9 mouse cellular contexts compared by ENCODE assay signal in the genomic region with DNA sequence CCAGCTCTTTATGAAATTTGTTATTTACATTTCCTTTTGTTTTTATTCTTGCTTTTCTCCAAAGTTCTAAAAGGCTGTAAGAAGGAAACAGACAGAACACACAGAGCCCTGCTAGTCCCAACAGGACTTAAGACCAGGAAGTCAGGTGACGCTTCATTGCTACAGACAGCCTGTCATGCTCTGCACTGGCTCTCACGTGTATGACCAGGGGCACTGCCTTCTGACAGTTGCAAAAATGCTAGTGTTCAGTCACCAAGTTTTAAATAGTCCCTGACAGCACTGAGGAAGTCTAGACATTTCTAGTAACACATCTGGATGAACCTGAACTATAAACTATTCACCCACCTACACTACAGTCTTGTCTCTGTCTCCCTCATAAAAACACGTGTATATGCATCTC. TPM values are rescaled to one million over a fixed set of nuclear protein-coding genes. Genes with fewer than 3 reads are reported as not detected.
DNase-seq lines count a peak whose midpoint lies in the region; ATAC-seq and TF ChIP-seq lines count a peak whose summit lies in the region.
"Had no signal": no experiment of that assay in that cellular context is flagged by ENCODE, and none has a peak within 500 bp of the region (broad histone marks: within the 10 kb centered on the region; RNA-seq: fewer than 3 reads in every experiment).

No protein-coding gene starts in this region.

- no peaks in the 10 kb centered on the region; the same call in 1 of the 2 replicates for H3K79me2 ChIP-seq in CH12.LX (replicated peaks; ENCODE audit: control insufficient read depth, extremely low read depth, insufficient read depth, poor library complexity, severe bottlenecking)

- no peak for TF ChIP-seq RAD21 in CH12.LX (IDR thresholded peaks at IDR 0.05; ENCODE audit: low read depth, low read length)

- peak; percentile 60 for DNase-seq in kidney, adult 9 months
- DNase-seq in 416B (ENCODE audit: low read depth): peak; percentile 81
- peak; percentile 83 for DNase-seq in CH12.LX (ENCODE audit: extremely low read depth)
- DNase-seq in gastrocnemius, postnatal 10 days: no peak
- DNase-seq in midbrain, embryonic 14.5 days: no peak

- no peaks in the 10 kb centered on the region for H3K36me3 ChIP-seq in kidney, embryonic 16.5 days (ENCODE audit: insufficient read depth, low read length)
- H3K36me3 ChIP-seq in CH12.LX (replicated peaks in 1 of 2; ENCODE audit: control insufficient read depth in 1 of 2, insufficient read depth in 1 of 2, low read length in 1 of 2): peaks cover 0 to 20% of the 10 kb centered on the region in 2 experiments
- no peaks in the 10 kb centered on the region for H3K36me3 ChIP-seq in intestine, postnatal 0 days (ENCODE audit: control insufficient read depth, insufficient read depth)
- H3K36me3 ChIP-seq in midbrain, embryonic 14.5 days (ENCODE audit: control insufficient read depth, insufficient read depth, low read length): no peaks in the 10 kb centered on the region
- H3K36me3 ChIP-seq: limb, embryonic 15.5 days had no signal

- no peak for TF ChIP-seq CTCF in CH12.LX (conservative IDR thresholded peaks at IDR 0.05 in 1 of 2, IDR thresholded peaks at IDR 0.05 in 1 of 2; ENCODE audit: low read depth in 2 of 2, low read length in 2 of 2)
- no peak for TF ChIP-seq CTCF in intestine, postnatal 0 days (IDR thresholded peaks at IDR 0.05; ENCODE audit: low read depth)

- no peak overlapping the region for H3K27ac ChIP-seq in kidney, embryonic 16.5 days (ENCODE audit: low read length)
- H3K27ac ChIP-seq in CH12.LX (ENCODE audit: insufficient read depth, low read depth): no peak overlapping the region
- H3K27ac ChIP-seq in intestine, postnatal 0 days (ENCODE audit: low read depth, low read length): no peak overlapping the region
- H3K27ac ChIP-seq in midbrain, embryonic 14.5 days (replicated peaks; ENCODE audit: low read depth, low read length): no peak overlapping the region
- H3K27ac ChIP-seq: limb, embryonic 15.5 days had no signal

- no peak for ATAC-seq in kidney, embryonic 16.5 days (ENCODE audit: low FRiP score, low TSS enrichment)
- peak; percentile 81 for ATAC-seq in intestine, postnatal 0 days
- ATAC-seq in midbrain, embryonic 14.5 days (ENCODE audit: low FRiP score, low TSS enrichment): no peak

- TF ChIP-seq POLR2A in CH12.LX (IDR thresholded peaks at IDR 0.05; ENCODE audit: low read depth, low read length): no peak

- no peak overlapping the region for H3K9ac ChIP-seq in kidney, embryonic 16.5 days (replicated peaks; ENCODE audit: low read length)
- H3K9ac ChIP-seq in CH12.LX (ENCODE audit: insufficient read depth, low read depth): no peak overlapping the region
- H3K9ac ChIP-seq in intestine, postnatal 0 days (ENCODE audit: low read depth, low read length): no peak overlapping the region
- H3K9ac ChIP-seq in midbrain, embryonic 14.5 days (replicated peaks; ENCODE audit: low read length): no peak overlapping the region
- H3K9ac ChIP-seq: limb, embryonic 15.5 days had no signal

- dilution Hi-C loops in CH12.LX (cut with MboI; ENCODE audit: extremely low pct_ligation_motif_present, extremely low pct_unique_long_range_greater_than_20kb, low sequenced_read_pairs): no loop called here

- H3K4me1 ChIP-seq in kidney, embryonic 16.5 days (ENCODE audit: insufficient read depth, low read length): peaks cover 39% of the 10 kb centered on the region
- H3K4me1 ChIP-seq in CH12.LX (ENCODE audit: control insufficient read depth in 1 of 2, insufficient read depth in 2 of 2): peaks cover 8 to 77% of the 10 kb centered on the region in 2 experiments; a peak in 3 of 4 replicates
- no peaks in the 10 kb centered on the region for H3K4me1 ChIP-seq in intestine, postnatal 0 days (replicated peaks; ENCODE audit: control insufficient read depth, insufficient read depth, low read length)
- H3K4me1 ChIP-seq in midbrain, embryonic 14.5 days (ENCODE audit: control insufficient read depth, insufficient read depth, low read length): 0 out of 2 replicates have a peak, but pooled peaks cover 2% of the 10 kb centered on the region

- WGBS in kidney, embryonic 16.5 days: 41% methylated on average over 3 of the region's 3 CpGs
- 23% methylated on average over 3 of the region's 3 CpGs for WGBS in intestine, postnatal 0 days
- 63% methylated on average over 3 of the region's 3 CpGs for WGBS in midbrain, embryonic 14.5 days

- in situ Hi-C loops in CH12.LX (cut with MboI; ENCODE audit: low pct_ligation_motif_present, low pct_unique_long_range_greater_than_20kb, low sequenced_read_pairs): loop anchor here (10.0 kb wide), 1 partner anchor 106 kb away; no protein-coding TSS in a partner anchor

- H3K4me3 ChIP-seq in kidney, embryonic 16.5 days (ENCODE audit: low read length): no peak overlapping the region
- H3K4me3 ChIP-seq in CH12.LX (replicated peaks in 1 of 3; ENCODE audit: low read depth in 2 of 3, low read length in 2 of 3, poor library complexity in 1 of 3): peak overlapping the region; percentile 4 to 48 (median 34)
- no peak overlapping the region for H3K4me3 ChIP-seq in intestine, postnatal 0 days (ENCODE audit: low read depth, low read length)
- H3K4me3 ChIP-seq in midbrain, embryonic 14.5 days (replicated peaks; ENCODE audit: low read depth, low read length): no peak overlapping the region
- H3K4me3 ChIP-seq: erythroblast, embryonic 14.5 days; limb, embryonic 15.5 days had no signal

- no peak overlapping the region for H3K4me2 ChIP-seq in kidney, embryonic 16.5 days (replicated peaks; ENCODE audit: low read depth, low read length)
- H3K4me2 ChIP-seq in CH12.LX (ENCODE audit: insufficient read depth, low read depth, poor library complexity, severe bottlenecking): peak overlapping the region; percentile 50
- 0 out of 2 replicates have a peak overlapping the region, but pooled peaks have one; percentile 13 for H3K4me2 ChIP-seq in intestine, postnatal 0 days (replicated peaks; ENCODE audit: low read depth)
- no peak overlapping the region for H3K4me2 ChIP-seq in midbrain, embryonic 14.5 days (ENCODE audit: low read length)
- H3K4me2 ChIP-seq: limb, embryonic 15.5 days had no signal

- H3K27me3 ChIP-seq in kidney, embryonic 16.5 days (ENCODE audit: insufficient read depth, low read length): no peaks in the 10 kb centered on the region
- no peaks in the 10 kb centered on the region for H3K27me3 ChIP-seq in CH12.LX (replicated peaks)
- no peaks in the 10 kb centered on the region for H3K27me3 ChIP-seq in intestine, postnatal 0 days (replicated peaks; ENCODE audit: control insufficient read depth, insufficient read depth, low read length)
- H3K27me3 ChIP-seq in midbrain, embryonic 14.5 days (ENCODE audit: control insufficient read depth, insufficient read depth, low read length): no peaks in the 10 kb centered on the region
- H3K27me3 ChIP-seq: limb, embryonic 15.5 days had no signal

- no peaks in the 10 kb centered on the region for H3K9me3 ChIP-seq in kidney, embryonic 16.5 days (ENCODE audit: low read length)
- no peaks in the 10 kb centered on the region for H3K9me3 ChIP-seq in CH12.LX (replicated peaks; ENCODE audit: low read length)
- no peaks in the 10 kb centered on the region for H3K9me3 ChIP-seq in intestine, postnatal 0 days (ENCODE audit: control insufficient read depth)
- no peaks in the 10 kb centered on the region for H3K9me3 ChIP-seq in midbrain, embryonic 14.5 days (ENCODE audit: control insufficient read depth, low read length)
- H3K9me3 ChIP-seq: limb, embryonic 15.5 days had no signal

- TF ChIP-seq EP300 in CH12.LX (IDR thresholded peaks at IDR 0.05; ENCODE audit: low read length): no peak

TF ChIP-seq in CH12.LX, 34 proteins besides CTCF, POLR2A, EP300 and RAD21:
- TF ChIP-seq MXI1 (IDR thresholded peaks at IDR 0.05; ENCODE audit: low read depth, low read length) (peak; percentile 67; the same call in 1 of the 2 replicates), ETS1 (conservative IDR thresholded peaks at IDR 0.05; ENCODE audit: low read depth, low read length) (peak; percentile 71), MAZ (IDR thresholded peaks at IDR 0.05; ENCODE audit: low read depth, low read length) (no peak), TBP (conservative IDR thresholded peaks at IDR 0.05; ENCODE audit: low read depth, low read length) (no peak), USF1 (IDR thresholded peaks at IDR 0.05; ENCODE audit: low read depth, low read length) (peak; percentile 45), ELF1 (IDR thresholded peaks at IDR 0.05; ENCODE audit: low read depth, low read length) (no peak; the same call in 1 of the 2 replicates), BHLHE40 (IDR thresholded peaks at IDR 0.05; ENCODE audit: low read depth, low read length) (peak; percentile 98), GABPA (IDR thresholded peaks at IDR 0.05; ENCODE audit: insufficient replicate concordance, low read depth, low read length) (no peak)

RNA-seq across cellular contexts. Expression of a gene that starts 34.2 kb away (rescaled TPM):
- polyA plus RNA-seq in kidney, embryonic 16.5 days (2015; fragmentation: Nextera tagmentation; extraction: Ambion mirVana): 15.2 and 17.7 TPM in 2 replicates
- 11.8 and 13.4 TPM in 2 replicates for total RNA-seq in CH12.LX (2012; rRNA removed)
- total RNA-seq in CH12.LX (2014; rRNA removed): 10.6 and 11.0 TPM in 2 replicates
- polyA plus RNA-seq in CH12.LX (2012; ENCODE audit: insufficient read length, low read depth): 20.3 and 21.7 TPM in 2 replicates
- 6.7 and 8.9 TPM in 2 replicates for polyA plus RNA-seq in intestine, postnatal 0 days (2015; fragmentation: Nextera tagmentation; extraction: Ambion mirVana)
- total RNA-seq in gastrocnemius, postnatal 10 days (2021): 10 to 100 TPM in 1 of 2 experiments, 1 to 10 TPM in 1; 7.9 to 13.7 TPM
- polyA plus RNA-seq in midbrain, embryonic 14.5 days (2014; fragmentation: Nextera tagmentation; extraction: Ambion mirVana): 29.1 and 33.7 TPM in 2 replicates
- polyA plus RNA-seq: erythroblast, embryonic 14.5 days had no signal

Comparison
In these comparisons a context has a peak if more than half of its experiments do, and no peak if none do; other contexts are left out.
1. DNase-seq: peak in kidney, adult 9 months (single experiment), 416B (single experiment) and CH12.LX (single experiment); none in gastrocnemius, postnatal 10 days (single experiment) and midbrain, embryonic 14.5 days (single experiment).
2. H3K4me2 ChIP-seq: peak in CH12.LX (single experiment) and intestine, postnatal 0 days (single experiment); none in kidney, embryonic 16.5 days (single experiment) and midbrain, embryonic 14.5 days (single experiment).
3. H3K4me3 ChIP-seq: peak in CH12.LX (3 of 3); none in kidney, embryonic 16.5 days (single experiment), intestine, postnatal 0 days (single experiment) and midbrain, embryonic 14.5 days (single experiment).